Mouse (Mus musculus) megakaryocyte-erythroid progenitor cell, adult 5-6 weeks (primary cell): ENCODE measurements around the gene Prap1. TPM values are rescaled to one million over a fixed set of nuclear protein-coding genes. Genes with fewer than 3 reads are reported as not detected.

ENCODE experiments used
- ATAC-seq: replicated peaks from 2 replicates; pipeline ENCODE4 v1.8.0; 2016; ENCODE audit warnings: mild to moderate bottlenecking, inconsistent platforms; ENCODE audit not compliant: severe bottlenecking, poor library complexity, low FRiP score, low TSS enrichment
- total RNA-seq, 2 experiments: library from RNA; stranded (forward) in 1 of 2; stranded (reverse) in 1 of 2; fragments of 200-1000, 215-1000 nt in 1 of 2; fragments of >200 nt in 1 of 2; fragmentation: Nextera tagmentation in 1 of 2; gene quantifications; 2 replicates each; pipeline ENCODE4 v1.2.3; 2014 to 2017

Gene Prap1
- total RNA-seq (2014; fragmentation: Nextera tagmentation) (not detected in 2 replicates), total RNA-seq (2017) (not detected in 2 replicates)

DNA sequence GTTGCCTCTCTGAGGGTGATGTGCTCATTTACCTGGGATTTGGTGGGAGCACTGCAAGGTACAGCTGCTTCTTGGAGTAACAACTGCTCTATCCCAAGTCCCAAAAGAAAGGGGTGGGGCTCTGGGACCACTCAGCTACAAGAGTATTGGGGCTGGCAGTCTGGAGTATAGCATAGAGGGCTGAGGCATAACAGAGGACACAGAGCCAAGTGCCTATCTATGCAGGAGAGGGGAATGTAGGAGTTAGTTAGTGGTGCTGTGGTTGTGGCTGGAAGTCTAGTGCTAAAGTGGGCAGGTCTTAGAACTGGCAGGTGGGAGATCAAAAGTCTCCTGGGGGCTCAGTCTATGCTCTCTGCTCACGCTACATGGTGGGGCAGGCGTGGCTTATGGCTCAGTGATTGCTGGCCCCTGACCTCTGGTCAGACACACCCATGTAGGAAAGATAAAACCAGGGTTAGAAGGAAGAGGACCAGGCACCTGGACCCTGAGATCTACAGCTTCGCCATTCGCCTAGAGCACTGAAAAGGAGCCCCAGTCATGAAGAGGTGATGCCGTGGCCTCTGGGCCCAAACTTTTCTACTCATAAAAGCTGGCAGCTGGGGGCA is at the start of gene Prap1:
Gene Prap1 (plus strand): TSS at position 472 of the 605 bp plus-strand sequence.
- 0 out of 2 replicates have a peak, but pooled peaks have one; percentile 8 for ATAC-seq

DNA sequence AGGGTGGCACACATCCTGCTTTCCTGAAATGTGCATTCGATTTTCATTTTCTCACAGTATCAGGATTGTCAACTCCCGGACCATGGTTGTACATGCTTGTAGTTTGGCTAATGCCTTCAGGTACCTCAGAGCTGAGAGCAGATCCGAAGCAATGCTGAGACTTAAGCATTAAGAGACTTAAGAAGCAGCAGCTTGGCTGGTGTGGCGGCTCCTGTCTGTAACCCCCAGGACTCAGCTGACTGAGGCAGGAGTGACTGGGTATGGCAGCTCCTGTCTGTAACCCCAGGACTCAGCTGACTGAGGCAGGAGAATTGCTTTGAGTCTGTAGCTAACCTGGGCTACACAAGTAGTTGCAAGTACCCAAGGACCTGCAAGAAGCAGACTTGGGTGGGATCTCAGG is 47.6 kb upstream of the Prap1 start:
- no peak for ATAC-seq

DNA sequence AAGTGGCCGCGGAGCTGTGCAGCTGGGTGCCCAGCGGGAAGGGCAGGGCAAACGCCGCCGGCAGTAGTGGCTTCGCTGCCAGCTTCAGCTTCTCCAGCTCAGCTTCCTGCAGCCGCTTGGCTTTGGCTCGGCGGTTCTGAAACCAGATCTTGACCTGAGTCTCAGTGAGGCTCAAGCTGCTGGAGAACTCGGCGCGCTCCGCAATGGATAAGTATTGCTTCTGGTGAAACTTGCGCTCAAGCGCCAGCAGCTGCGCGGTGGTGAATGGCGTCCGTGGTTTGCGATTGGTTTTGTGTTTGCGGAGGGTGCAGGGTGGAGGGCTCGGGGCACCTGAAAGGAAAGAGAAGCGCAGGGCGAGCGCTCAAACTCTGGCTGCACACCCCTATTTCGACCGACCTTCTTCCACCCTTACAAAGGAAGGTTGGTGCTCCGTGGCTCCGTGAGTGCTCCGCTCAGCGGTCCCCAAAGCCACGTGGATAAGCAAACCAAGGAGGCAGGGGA is 45.3 kb upstream of the Prap1 start:
- ATAC-seq = 0 out of 2 replicates have a peak, but pooled peaks have one; percentile 11

DNA sequence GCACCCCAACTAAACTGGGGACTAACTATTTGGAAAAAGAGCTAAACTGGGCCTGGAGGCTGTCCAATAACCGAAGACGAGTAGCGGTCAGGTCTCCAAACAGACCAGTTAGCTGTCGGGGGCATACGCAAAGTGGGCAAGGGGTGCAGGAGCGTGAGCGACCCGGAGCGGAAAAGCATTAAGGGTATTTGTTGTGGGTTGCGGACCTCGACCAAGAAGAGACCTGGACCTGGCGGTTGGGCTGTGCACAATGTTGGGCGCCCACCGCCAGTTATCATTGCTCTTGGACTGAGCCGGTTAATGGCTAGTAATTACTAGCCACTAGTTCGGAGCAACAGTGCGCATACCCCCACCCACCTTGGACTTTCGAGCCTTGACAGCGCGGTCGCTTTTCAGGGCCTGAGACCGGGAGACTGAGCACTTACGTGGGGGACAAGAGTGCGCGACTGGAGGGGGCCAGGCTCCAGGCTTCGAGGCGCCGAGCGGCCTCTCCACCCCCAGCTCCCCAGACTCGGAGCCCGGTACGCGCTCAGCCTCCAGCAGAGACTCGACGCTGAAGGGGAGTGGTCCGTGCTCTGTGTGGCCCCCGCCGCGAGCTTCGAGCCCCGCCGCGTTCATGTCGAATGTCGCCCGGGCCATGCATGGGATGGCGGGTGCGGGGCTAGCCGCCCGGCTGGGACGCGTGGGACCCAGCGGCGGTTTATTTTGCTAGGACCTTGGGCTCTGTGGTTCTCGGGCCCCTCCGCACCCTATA is 44.7 kb upstream of the Prap1 start, which contains the start of gene Msx3:
Gene Msx3 (minus strand): TSS at position 729 of the 754 bp plus-strand sequence.
- no peak for ATAC-seq

DNA sequence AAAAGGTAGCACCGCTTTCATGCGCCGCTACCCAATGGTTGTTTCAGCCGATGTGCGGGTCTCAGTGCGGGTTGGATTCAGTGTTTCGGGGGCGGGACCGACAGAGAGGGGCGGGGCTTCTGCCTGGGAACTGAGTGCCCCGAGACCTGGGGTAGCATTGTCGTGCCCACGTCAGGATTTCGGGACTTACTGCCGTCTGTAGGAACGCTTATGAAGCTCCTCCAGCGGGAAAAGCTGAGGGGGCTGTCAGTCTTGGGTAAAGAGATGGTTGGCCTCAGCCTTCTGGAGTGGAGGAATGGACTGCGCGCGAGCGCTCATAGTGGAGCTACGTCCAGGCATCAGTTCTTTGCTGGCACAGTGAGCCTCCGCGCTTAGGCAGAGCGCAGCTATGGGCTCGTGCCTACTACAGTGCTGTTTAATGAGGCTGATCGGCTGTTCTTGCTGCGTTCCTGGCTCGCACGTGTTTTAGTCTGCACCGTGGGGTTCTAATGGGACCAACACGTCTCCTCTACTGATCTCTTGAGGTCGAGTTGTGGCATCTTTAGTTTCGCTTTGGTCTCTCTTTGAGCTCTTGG is 44.0 kb upstream of the Prap1 start:
- peak; percentile 62 for ATAC-seq

DNA sequence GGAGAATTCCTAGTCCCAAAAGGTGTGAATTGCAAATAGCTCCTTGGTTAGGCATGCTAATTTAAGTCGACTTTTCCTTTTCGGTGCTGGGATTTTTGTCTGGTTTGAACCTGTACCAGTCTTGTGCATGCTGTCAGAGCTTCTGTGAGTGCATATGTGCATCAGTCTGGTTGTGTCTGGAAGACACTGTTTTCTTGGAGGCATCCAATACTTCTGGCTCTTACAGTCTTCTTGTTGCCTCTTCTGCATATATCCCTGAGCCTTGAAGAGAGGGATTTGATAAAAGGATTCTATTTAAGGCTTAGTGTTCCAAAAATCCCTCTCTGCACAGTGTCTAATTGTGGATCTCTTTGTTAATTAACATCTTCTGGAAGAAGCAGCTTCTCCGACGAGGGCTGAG is 39.1 kb upstream of the Prap1 start:
- ATAC-seq = no peak

DNA sequence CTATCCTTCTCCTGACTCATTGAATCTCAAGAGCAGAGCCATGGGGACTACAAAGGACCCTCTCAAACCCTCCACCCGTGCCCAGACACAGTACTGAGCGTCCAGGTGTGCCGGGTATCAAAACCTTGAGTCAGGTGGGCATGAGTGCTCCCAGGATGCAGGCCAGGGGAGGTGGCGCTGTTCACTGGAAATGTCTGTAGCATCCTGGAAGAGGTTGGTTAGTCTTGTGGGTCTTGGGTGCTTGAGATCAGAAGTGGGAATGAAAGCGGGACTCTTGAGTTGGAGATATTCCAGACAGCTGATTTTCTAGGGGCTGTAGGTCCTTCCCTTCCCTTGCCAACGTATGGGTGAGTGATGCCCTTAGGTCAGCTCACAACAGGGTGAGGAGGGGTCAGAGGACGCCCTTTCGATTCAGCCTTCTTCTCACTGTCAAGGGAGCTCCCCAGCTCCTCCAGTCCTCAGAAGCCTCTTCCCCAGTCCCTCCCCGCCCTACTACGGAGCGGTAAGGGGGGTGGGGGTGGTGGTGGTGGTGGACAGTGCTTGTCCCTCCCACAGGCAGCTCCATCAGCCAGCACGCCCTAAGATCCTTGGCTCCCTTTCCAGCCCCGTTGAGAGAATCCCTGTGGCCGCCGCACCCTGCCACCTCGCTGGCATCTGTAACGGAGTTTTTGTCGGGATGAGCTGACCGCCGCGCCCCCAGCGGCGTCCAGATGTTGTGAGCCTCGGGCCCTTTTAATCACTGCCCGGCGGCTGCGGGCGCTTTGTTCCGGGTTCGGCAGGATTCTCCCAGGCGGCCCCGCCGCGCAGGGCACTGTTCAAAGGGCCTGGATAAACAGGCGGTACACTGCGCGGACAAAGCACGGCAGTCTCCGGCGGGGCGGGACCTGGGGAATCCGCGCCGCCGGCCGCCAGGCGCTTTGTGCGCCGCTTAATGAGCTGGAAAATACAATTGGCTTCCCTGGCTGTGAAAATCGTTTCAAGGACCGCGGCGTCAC is 35.5 kb upstream of the Prap1 start:
- ATAC-seq = no peak

DNA sequence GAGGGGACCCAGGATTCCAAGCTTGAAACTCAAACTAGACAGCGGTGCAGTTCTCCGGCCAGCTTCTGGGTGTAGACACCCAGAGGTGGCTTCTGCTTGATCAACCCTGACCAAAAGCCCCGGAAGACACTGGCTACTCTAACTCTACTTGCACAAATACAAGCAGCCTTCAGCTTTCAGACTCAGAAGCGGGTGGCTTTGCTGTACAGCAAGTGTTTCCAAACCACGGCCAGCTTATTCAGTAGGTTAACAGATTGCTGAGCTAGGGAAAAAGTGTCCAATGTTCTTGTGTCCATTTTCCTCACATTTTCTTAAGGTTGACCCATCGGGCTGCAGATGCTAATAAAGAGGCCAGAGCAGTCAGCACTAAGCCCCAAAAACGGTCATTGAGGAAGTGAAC is 34.7 kb upstream of the Prap1 start:
- no peak for ATAC-seq

DNA sequence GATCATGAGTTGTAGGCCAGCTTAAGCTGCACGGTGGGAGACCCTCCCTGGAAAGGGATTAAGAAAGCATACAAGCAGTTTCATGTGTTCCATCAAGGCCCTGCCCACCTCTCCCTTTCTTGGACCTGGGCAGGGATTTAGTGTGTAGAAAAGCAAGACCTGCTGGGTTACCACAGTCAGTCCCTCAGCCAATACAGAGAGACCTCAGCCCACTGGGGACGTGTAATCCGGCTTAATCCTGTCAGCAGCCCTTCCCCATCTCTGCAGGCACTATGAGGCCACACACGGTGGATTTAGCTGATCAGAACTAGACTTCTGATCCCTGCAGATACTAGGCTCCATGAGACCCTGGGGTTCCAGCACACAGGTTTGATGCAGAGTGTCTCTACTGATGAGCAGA is 33.6 kb upstream of the Prap1 start:
- ATAC-seq = no peak

DNA sequence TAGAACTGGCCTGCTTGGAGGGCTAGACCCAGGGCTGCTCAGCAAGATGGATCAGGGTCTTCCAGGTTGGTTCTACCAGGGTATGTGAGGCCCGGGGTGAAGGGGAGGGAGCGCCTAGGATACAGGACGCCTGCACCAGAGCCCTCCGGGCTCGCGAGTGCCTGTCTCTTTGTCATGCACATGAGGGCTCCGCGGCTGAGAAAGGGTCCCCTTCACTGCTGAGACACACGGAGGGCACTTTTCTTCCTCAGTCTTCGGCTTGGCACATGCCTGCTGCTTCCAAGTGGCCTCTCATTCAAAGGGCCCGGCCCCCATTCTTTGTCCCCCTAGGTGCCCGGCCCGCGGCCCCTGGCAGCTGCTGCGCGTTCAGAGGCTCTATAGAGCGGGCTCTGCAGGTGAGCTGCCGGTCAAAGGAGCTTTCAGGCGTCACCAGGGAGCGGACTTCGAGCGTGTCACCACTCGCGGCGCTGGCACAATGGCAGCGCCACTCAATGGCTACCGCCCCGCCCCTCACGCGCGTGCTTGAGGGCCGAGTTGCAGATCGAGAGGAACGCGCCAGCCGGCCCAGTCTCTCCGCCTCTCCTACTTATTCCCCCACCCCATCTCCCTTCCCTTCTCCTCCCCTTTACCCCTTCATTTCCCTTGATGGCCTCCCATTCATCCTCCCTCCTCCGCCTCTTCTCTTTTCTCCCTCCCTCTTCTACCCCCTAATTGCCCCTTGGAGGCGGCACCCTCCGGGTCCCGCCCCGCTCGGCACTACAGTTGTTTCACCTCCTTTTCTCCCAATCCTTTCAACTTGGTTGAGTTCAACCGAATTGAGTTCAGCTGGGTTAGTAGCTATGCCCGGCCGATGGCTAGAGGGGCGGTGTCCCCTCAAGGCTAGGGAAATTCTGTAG is 32.0 kb upstream of the Prap1 start:
- no peak for ATAC-seq

DNA sequence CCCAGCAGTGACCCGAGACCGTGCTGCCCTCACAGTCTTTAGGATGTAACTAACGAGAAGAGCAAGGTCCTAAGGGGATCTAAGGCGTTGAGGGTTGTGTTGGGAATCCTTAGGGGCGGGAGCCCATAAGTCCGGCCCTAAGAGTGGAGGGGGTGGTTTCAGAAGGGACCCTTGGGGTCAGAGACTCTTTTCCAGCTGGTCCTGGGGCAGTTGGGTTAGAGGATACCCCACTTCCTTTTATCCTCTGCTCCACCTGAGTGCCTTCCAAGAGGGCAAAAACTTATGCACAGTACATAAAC is 31.4 kb upstream of the Prap1 start:
- ATAC-seq = no peak

DNA sequence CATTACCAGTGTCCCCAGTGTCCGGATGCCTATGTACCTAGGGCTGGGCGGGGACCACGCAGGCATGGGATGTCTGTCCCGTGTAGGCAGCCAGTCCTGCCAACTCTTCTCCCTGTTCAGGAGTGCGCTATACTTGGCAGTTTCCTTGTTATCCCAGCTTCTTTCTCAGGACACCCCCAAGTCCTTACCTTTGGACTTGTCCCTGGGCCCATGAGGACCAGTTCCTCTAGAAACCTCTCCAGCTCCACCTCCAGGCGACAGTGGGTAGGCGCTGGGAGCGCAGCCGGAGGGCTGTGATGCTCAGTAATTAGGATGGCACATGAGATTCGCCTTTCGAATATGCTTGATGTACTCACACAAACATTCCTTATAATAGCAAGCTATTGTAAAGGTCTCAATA is 30.9 kb upstream of the Prap1 start:
- peak; percentile 50 for ATAC-seq

DNA sequence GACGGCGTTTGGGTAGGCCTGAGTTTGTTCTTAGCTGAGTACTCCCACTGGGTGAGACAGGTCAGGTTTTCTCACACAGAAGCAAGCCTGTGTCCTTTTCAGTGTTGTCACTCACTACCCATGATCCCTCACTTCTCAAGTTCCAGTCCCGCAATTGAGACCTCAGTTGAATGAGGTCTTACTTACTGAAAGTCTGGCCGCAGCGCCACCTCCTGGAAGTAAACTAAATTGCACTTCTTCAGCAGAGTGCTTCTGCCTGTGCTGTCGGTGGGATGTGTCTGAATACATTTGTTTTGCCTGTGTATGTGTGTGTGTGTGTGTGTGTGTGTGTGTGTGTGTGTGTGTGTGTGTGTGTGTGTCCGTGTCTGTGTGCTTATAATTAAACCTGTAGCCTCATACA is 30.1 kb upstream of the Prap1 start:
- peak; percentile 66 for ATAC-seq

DNA sequence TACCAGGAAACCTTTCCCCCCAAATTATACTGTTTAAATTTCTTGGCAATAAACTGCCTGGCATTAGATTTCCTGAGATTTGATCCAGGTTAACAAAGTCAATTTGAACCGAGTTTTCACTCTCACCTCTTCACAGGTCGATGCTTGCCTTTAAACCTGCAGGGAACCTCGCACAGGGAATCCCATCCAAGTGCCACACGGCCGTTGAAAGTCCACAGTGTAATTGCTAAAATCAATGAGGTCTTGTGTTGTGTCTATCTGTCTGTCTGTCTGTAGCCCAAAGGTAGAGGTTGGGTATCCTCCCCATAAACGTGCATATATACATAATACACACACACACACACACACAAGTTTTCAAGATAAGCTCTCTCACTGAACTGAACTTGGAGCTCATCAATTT is 25.8 kb upstream of the Prap1 start:
- ATAC-seq = no peak

DNA sequence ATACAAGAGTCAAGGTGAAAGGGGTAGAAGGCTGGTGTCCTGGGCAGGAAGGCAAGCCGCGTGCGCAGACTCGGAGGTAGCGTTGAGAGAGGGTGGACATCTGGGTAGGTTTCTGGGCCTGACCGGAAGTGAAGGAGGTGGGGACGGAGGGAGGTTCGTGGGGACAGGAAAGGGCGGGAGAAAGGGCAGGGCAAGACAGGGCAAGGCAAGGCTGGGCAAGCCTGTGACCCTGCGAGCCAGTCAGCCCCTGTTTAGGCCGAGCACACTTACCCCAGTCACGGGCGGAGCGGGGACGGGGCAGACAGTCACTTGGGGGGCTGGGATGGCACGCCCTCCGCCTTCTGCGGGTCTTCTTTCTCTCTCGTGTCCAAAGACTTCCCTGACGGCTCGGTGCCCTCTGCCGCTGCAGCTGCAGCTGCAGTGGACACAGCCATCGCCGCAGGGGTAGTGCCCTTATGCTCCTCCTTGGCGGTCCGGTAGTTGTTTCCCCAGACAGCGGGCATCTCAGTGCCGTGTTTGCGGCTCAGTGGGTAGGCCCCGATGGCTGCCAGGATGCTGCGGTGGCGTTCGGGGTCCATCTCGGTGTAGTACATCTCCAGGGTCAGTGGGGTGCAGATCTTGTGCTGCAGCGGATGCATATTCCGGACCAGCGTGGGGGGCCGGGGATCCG is 23.0 kb upstream of the Prap1 start:
- 0 out of 2 replicates have a peak, but pooled peaks have one; percentile 2 for ATAC-seq

DNA sequence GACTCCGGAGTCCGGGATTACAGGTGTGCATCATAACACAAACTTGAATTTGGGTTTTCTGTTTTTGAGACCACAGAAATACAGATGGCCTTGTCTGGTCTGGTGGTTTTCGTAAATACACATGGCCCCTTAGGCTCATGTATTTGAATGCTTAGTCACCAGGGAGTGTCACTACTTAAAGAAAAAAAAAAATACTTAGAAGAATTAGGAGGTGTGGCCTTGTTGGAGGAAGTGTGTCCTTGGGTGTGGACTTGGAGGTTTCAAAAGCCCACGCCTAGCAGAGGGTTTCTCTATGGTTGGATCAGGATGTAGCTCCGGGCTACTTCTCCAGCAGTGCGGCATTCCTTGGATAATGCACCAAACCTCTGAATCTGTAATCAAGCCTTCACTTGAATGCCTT is 15.5 kb upstream of the Prap1 start:
- ATAC-seq = no peak

DNA sequence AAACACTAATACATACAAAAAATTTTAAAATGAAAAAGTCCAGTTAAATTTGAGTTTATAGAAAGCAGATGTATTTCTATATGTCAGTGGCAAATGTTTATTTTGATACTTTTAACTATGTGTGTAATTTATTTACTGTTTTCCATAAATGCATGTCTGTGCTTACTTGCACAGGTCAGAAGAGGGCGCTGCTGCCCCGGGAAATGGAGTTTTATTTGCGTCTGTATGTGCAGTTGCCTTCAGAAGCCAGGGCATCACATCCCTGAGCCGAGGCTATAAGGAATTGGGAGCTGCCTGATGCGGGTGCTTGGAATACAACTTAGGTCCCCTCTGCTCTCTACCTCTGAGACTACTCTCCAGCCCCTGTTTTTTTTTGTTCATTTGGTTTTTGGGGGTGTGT is 14.5 kb upstream of the Prap1 start:
- peak; percentile 72 for ATAC-seq
